ENCODE assay signal across 18 mouse cellular contexts in genomic region chr16:43324009-43324408, GRCm38 (mm10).
"Had no signal": no experiment of that assay in that cellular context is flagged by ENCODE, and none has a peak within 500 bp of the region (broad histone marks: within the 10 kb centered on the region; RNA-seq: fewer than 3 reads in every experiment).

No protein-coding gene starts in this region.

- ATAC-seq: lung, postnatal 0 days; midbrain, embryonic 13.5 days; midbrain, embryonic 15.5 days had no signal

- H3K27me3 ChIP-seq: lung, embryonic 15.5 days; megakaryocyte, embryonic 14.5 days; midbrain, embryonic 13.5 days; midbrain, embryonic 15.5 days; neural tube, embryonic 13.5 days; neural tube, embryonic 15.5 days had no signal

- H3K4me2 ChIP-seq: lung, embryonic 15.5 days; midbrain, embryonic 11.5 days; midbrain, embryonic 13.5 days; midbrain, embryonic 15.5 days; neural tube, embryonic 13.5 days; neural tube, embryonic 15.5 days had no signal

- DNase-seq: lung, adult 18-20 months; lung, postnatal 14 days; lung, postnatal 36 days; retina, postnatal 1 day; right cerebral cortex, adult 18-20 months; right cerebral cortex, postnatal 25 days; right cerebral cortex, postnatal 4 days; spleen, adult 18-20 months; thymus, postnatal 14 days; thymus, postnatal 36 days had no signal

- H3K36me3 ChIP-seq: lung, embryonic 15.5 days; midbrain, embryonic 13.5 days; midbrain, embryonic 15.5 days; neural tube, embryonic 13.5 days; neural tube, embryonic 15.5 days had no signal

- H3K4me3 ChIP-seq: lung, embryonic 15.5 days; megakaryocyte, embryonic 14.5 days; midbrain, embryonic 13.5 days; midbrain, embryonic 15.5 days; neural tube, embryonic 13.5 days; neural tube, embryonic 15.5 days had no signal
